Comparison of ENCODE assay signal across 9 mouse cellular contexts in the genomic region with DNA sequence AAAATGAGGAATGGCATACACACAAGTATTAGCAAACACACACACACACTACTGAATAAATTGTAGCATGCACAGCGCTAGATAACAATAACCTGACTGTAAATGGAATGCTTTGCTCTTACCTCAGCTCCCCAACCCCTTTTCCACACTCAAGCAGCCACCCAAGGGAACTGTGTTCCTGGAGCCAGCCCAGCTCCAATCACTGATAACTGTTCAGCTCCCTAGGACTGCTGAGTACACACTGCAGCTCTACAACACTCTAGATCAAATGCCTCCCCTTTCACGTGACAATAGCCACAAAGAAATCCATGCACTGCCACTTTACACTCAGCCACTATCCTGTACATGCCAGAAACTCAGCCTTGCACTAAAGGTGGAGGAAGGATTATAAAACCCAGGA. TPM values are rescaled to one million over a fixed set of nuclear protein-coding genes. Genes with fewer than 3 reads are reported as not detected.
A peak's percentile ranks its signal among the peaks of the same experiment; 100 is the strongest.
DNase-seq lines count a peak whose midpoint lies in the region; ATAC-seq and TF ChIP-seq lines count a peak whose summit lies in the region.
"Had no signal": no experiment of that assay in that cellular context is flagged by ENCODE, and none has a peak within 500 bp of the region (broad histone marks: within the 10 kb centered on the region; RNA-seq: fewer than 3 reads in every experiment).

No protein-coding gene starts in this region.

- H3K9ac ChIP-seq in hindbrain, embryonic 13.5 days: no peak overlapping the region
- H3K9ac ChIP-seq in hindbrain, embryonic 12.5 days: no peak overlapping the region
- H3K9ac ChIP-seq in heart, embryonic 12.5 days: no peak overlapping the region
- no peak overlapping the region for H3K9ac ChIP-seq in intestine, postnatal 0 days (ENCODE audit: low read depth, low read length)
- H3K9ac ChIP-seq in stomach, embryonic 16.5 days (ENCODE audit: low read length): no peak overlapping the region

- no peaks in the 10 kb centered on the region for H3K36me3 ChIP-seq in hindbrain, embryonic 13.5 days
- no peaks in the 10 kb centered on the region for H3K36me3 ChIP-seq in hindbrain, embryonic 12.5 days
- no peaks in the 10 kb centered on the region for H3K36me3 ChIP-seq in heart, embryonic 12.5 days
- H3K36me3 ChIP-seq in intestine, postnatal 0 days (ENCODE audit: control insufficient read depth, insufficient read depth): no peaks in the 10 kb centered on the region
- H3K36me3 ChIP-seq in stomach, embryonic 16.5 days (ENCODE audit: control insufficient read depth, insufficient read depth, low read length): no peaks in the 10 kb centered on the region

- H3K27ac ChIP-seq in hindbrain, embryonic 13.5 days: 0 out of 2 replicates have a peak overlapping the region, but pooled peaks have one; percentile 23
- H3K27ac ChIP-seq in hindbrain, embryonic 12.5 days: no peak overlapping the region
- H3K27ac ChIP-seq in heart, embryonic 12.5 days (ENCODE audit: poor library complexity, severe bottlenecking): peak overlapping the region; percentile 90
- H3K27ac ChIP-seq in intestine, postnatal 0 days (ENCODE audit: low read depth, low read length): 0 out of 2 replicates have a peak overlapping the region, but pooled peaks have one; percentile 4
- H3K27ac ChIP-seq in stomach, embryonic 16.5 days (ENCODE audit: low read length): peak overlapping the region; percentile 47

- H3K4me1 ChIP-seq in hindbrain, embryonic 13.5 days (replicated peaks): peaks cover 46% of the 10 kb centered on the region
- peaks cover 17% of the 10 kb centered on the region for H3K4me1 ChIP-seq in hindbrain, embryonic 12.5 days
- H3K4me1 ChIP-seq in heart, embryonic 12.5 days (replicated peaks): peaks cover 69% of the 10 kb centered on the region
- no peaks in the 10 kb centered on the region; the same call in 1 of the 2 replicates for H3K4me1 ChIP-seq in intestine, postnatal 0 days (replicated peaks; ENCODE audit: control insufficient read depth, insufficient read depth, low read length)
- peaks cover 16% of the 10 kb centered on the region for H3K4me1 ChIP-seq in stomach, embryonic 16.5 days (ENCODE audit: control insufficient read depth, insufficient read depth, low read length)

- no peaks in the 10 kb centered on the region for H3K9me3 ChIP-seq in hindbrain, embryonic 13.5 days
- H3K9me3 ChIP-seq in hindbrain, embryonic 12.5 days (replicated peaks): no peaks in the 10 kb centered on the region
- H3K9me3 ChIP-seq in heart, embryonic 12.5 days (replicated peaks): no peaks in the 10 kb centered on the region
- no peaks in the 10 kb centered on the region for H3K9me3 ChIP-seq in intestine, postnatal 0 days (ENCODE audit: control insufficient read depth)
- no peaks in the 10 kb centered on the region for H3K9me3 ChIP-seq in stomach, embryonic 16.5 days (replicated peaks; ENCODE audit: control insufficient read depth, low read length)

- ATAC-seq in hindbrain, embryonic 13.5 days (ENCODE audit: low FRiP score): no peak
- ATAC-seq in hindbrain, embryonic 12.5 days (ENCODE audit: low FRiP score): no peak
- ATAC-seq in heart, embryonic 12.5 days (ENCODE audit: insufficient number of reproducible peaks, low FRiP score): peak; percentile 70
- no peak for ATAC-seq in intestine, postnatal 0 days
- ATAC-seq in stomach, embryonic 16.5 days (ENCODE audit: insufficient read depth, low FRiP score): peak; percentile 89
- ATAC-seq: CD4-positive, CD25-positive, alpha-beta regulatory T cell, adult 4 months had no signal

- H3K27me3 ChIP-seq in hindbrain, embryonic 13.5 days: no peaks in the 10 kb centered on the region
- H3K27me3 ChIP-seq in hindbrain, embryonic 12.5 days: no peaks in the 10 kb centered on the region
- no peaks in the 10 kb centered on the region for H3K27me3 ChIP-seq in heart, embryonic 12.5 days (replicated peaks)
- no peaks in the 10 kb centered on the region for H3K27me3 ChIP-seq in intestine, postnatal 0 days (replicated peaks; ENCODE audit: control insufficient read depth, insufficient read depth, low read length)
- H3K27me3 ChIP-seq in stomach, embryonic 16.5 days (ENCODE audit: control insufficient read depth, insufficient read depth, low read length): no peaks in the 10 kb centered on the region

- TF ChIP-seq CTCF in intestine, postnatal 0 days (IDR thresholded peaks at IDR 0.05; ENCODE audit: low read depth): no peak

- H3K4me3 ChIP-seq in hindbrain, embryonic 13.5 days: no peak overlapping the region
- H3K4me3 ChIP-seq in hindbrain, embryonic 12.5 days: no peak overlapping the region
- no peak overlapping the region for H3K4me3 ChIP-seq in heart, embryonic 12.5 days
- H3K4me3 ChIP-seq in intestine, postnatal 0 days (ENCODE audit: low read depth, low read length): no peak overlapping the region
- H3K4me3 ChIP-seq in stomach, embryonic 16.5 days (replicated peaks; ENCODE audit: low read length): no peak overlapping the region

- H3K4me2 ChIP-seq in hindbrain, embryonic 13.5 days: no peak overlapping the region
- H3K4me2 ChIP-seq in hindbrain, embryonic 12.5 days (replicated peaks): no peak overlapping the region
- no peak overlapping the region for H3K4me2 ChIP-seq in heart, embryonic 12.5 days
- no peak overlapping the region for H3K4me2 ChIP-seq in intestine, postnatal 0 days (replicated peaks; ENCODE audit: low read depth)
- no peak overlapping the region for H3K4me2 ChIP-seq in stomach, embryonic 16.5 days (ENCODE audit: low read depth, low read length)

- 78% methylated on average over 2 of the region's 2 CpGs for WGBS in hindbrain, embryonic 13.5 days
- 81% methylated on average over 2 of the region's 2 CpGs for WGBS in hindbrain, embryonic 12.5 days
- 17% methylated on average over 2 of the region's 2 CpGs for WGBS in heart, embryonic 12.5 days
- 55% methylated on average over 2 of the region's 2 CpGs for WGBS in intestine, postnatal 0 days
- WGBS in stomach, embryonic 16.5 days: 64% methylated on average over 2 of the region's 2 CpGs

- DNase-seq in c-Kit-positive CD71-positive TER-119-positive erythroid progenitor cells, embryonic 14.5 days (ENCODE audit: low spot score): no peak
- no peak for DNase-seq in thymus, adult 18-20 months
- DNase-seq: kidney, postnatal 36 days had no signal

RNA-seq across cellular contexts. Expression of a gene that starts 36.8 kb away (rescaled TPM):
- polyA plus RNA-seq in hindbrain, embryonic 13.5 days (2015; fragmentation: Nextera tagmentation; extraction: Ambion mirVana): 19.9 and 21.4 TPM in 2 replicates
- 23.2 and 26.4 TPM in 2 replicates for polyA plus RNA-seq in hindbrain, embryonic 12.5 days (2016; fragmentation: Nextera tagmentation; extraction: Ambion mirVana)
- polyA plus RNA-seq in heart, embryonic 12.5 days (2016; fragmentation: Nextera tagmentation; extraction: Ambion mirVana): 12.1 and 12.7 TPM in 2 replicates
- polyA plus RNA-seq in intestine, postnatal 0 days (2015; fragmentation: Nextera tagmentation; extraction: Ambion mirVana): 7.3 and 9.2 TPM in 2 replicates
- polyA plus RNA-seq in stomach, embryonic 16.5 days (2015; fragmentation: Nextera tagmentation; extraction: Ambion mirVana): 7.3 and 7.8 TPM in 2 replicates

Comparison
In these comparisons a context has a peak if more than half of its experiments do, and no peak if none do; other contexts are left out.
1. ATAC-seq: peak in heart, embryonic 12.5 days (single experiment) and stomach, embryonic 16.5 days (single experiment); none in hindbrain, embryonic 13.5 days (single experiment), hindbrain, embryonic 12.5 days (single experiment) and intestine, postnatal 0 days (single experiment).